Mouse (Mus musculus): ENCODE measurements at regions not wholly inside any gene's neighbourhood (a gene's known extent, or its start where the extent isn't known, plus 50 kb on each side); places are given as distances from the start of the nearest gene placed in this dataset.
A peak's percentile ranks its signal among the peaks of the same experiment; 100 is the strongest.
"Not testable (repeated sequence)": the region's sequence is repeated elsewhere in the genome, so short reads cannot be mapped to it uniquely, and the experiment has no call there.

DNA sequence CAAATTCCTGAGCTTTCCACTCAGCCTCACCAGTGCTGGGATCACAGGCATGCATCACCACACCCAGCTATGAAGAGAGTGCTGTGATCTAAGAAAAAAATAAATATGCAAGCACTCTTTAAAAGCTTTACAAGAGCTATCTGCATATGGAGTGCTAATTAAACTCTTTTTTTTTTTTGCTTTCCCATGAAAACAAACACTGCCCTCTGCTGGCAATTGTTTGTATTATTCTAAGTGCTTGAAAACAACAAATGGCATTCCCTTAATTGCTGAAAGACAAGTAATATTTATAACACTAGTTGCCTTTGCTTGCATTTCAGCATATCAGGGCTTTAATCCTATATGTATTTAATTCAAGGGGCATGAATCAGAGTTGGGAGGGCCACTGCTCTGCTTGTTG is 91.8 kb downstream of the 5730507C01Rik start:
- not testable (repeated sequence) for DNase-seq (ENCODE audit: low spot score)

- DNase-seq (ENCODE audit: low spot score): peak; percentile 74
These were observed 95.5 kb downstream of the 5730507C01Rik start for GRCm38 (mm10) chr12:18609835-18610234.

- DNase-seq (ENCODE audit: low spot score): not testable (repeated sequence)
These were observed 96.3 kb downstream of the 5730507C01Rik start for GRCm38 (mm10) chr12:18610581-18610980.

Data from T-cell, adult 2 months (primary cell).